Mouse (Mus musculus): Measurements from ENCODE around the gene Nxn.

GRCm38 (mm10) chr11:76291960-76292359 is 107.0 kb downstream of the Nxn start:
- TF ChIP-seq CTCF (IDR thresholded peaks at IDR 0.05) (no peak), POLR2A (IDR thresholded peaks at IDR 0.05; ENCODE audit: insufficient read depth, low read depth, low read length) (no peak)

Data from heart, adult 2 months (tissue).